Mouse (Mus musculus) liver, postnatal 0 days (tissue): ENCODE data around the gene Chrne. TPM values are rescaled to one million over a fixed set of nuclear protein-coding genes. Genes with fewer than 3 reads are reported as not detected.

Experiments
- ATAC-seq: fragments of 200-750 bp; cut with Nextera tagmentation; 2 replicates; pipeline ENCODE4 v1.8.0; 2017; ENCODE audit warnings: mild to moderate bottlenecking, moderate library complexity
- DNase-seq: peaks from one replicate; pipeline ENCODE4 v3.0.0-alpha.2; 2016
- H3K27ac ChIP-seq: fragments of 300-500 bp; sonication (generic); 2 replicates; pipeline ENCODE4 v1.5.1; 2014; ENCODE audit warnings: antibody characterized with exemption, moderate library complexity, mild to moderate bottlenecking, low read depth
- H3K27me3 ChIP-seq: fragments of 300-500 bp; sonication (generic); 2 replicates; pipeline ENCODE4 v1.6.1; 2014; ENCODE audit warnings: low read length, control low read depth, mixed read lengths; ENCODE audit not compliant: insufficient read depth
- H3K36me3 ChIP-seq: fragments of 300-500 bp; sonication (generic); replicated peaks from 2 replicates; pipeline ENCODE4 v1.6.1; 2014; ENCODE audit warnings: mild to moderate bottlenecking, control low read depth, low read length, moderate library complexity, mixed read lengths; ENCODE audit not compliant: insufficient read depth
- H3K4me1 ChIP-seq: fragments of 300-500 bp; sonication (generic); 2 replicates; pipeline ENCODE4 v1.6.1; 2014; ENCODE audit warnings: antibody characterized with exemption, mild to moderate bottlenecking, control low read depth; ENCODE audit not compliant: insufficient read depth
- H3K4me2 ChIP-seq: fragments of 300-500 bp; sonication (generic); 2 replicates; pipeline ENCODE4 v1.6.1; 2014; ENCODE audit warnings: low read depth, mild to moderate bottlenecking, low read length, moderate library complexity, mixed read lengths
- H3K4me3 ChIP-seq: fragments of 300-500 bp; sonication (generic); 2 replicates; pipeline ENCODE4 v1.5.1; 2014; ENCODE audit warnings: low read depth, low read length
- H3K9ac ChIP-seq: fragments of 300-500 bp; sonication (generic); replicated peaks from 2 replicates; pipeline ENCODE4 v1.6.1; 2014; ENCODE audit warnings: mild to moderate bottlenecking, moderate library complexity
- H3K9me3 ChIP-seq: fragments of 300-500 bp; sonication (generic); 2 replicates; pipeline ENCODE4 v1.6.1; 2016; ENCODE audit warnings: mild to moderate bottlenecking, control low read depth, low read length, mixed read lengths
- CTCF ChIP-seq: sonication (generic); IDR thresholded peaks from 2 replicates; pipeline ENCODE4 v1.5.1; 2016; ENCODE audit warnings: antibody characterized with exemption, low read depth
- EP300 ChIP-seq: IDR thresholded peaks from 2 replicates; pipeline ENCODE4 v1.6.1; 2016; ENCODE audit warnings: antibody characterized with exemption, low read depth, mild to moderate bottlenecking
- WGBS: fragments of 180-500 bp; shearing (Covaris S2); extraction: QIAGEN DNeasy Blood & Tissue Kit; methylation state at CpG from one replicate; pipeline ENCODE4 v1.1.7; 2014; ENCODE audit not compliant: insufficient replicate concordance; 5-methylcytosine and 5-hydroxymethylcytosine counted together
- polyA plus RNA-seq: library from polyadenylated mRNA; unstranded; fragments of >200 nt; fragmentation: Nextera tagmentation; extraction: Ambion mirVana; gene quantifications from 2 replicates; pipeline ENCODE4 v1.2.1, GENCODE M21; 2015

Chrne gene
- polyA plus RNA-seq, 1 experiment from 2014 or later = 0.19 TPM

- Histone ChIP-seq H3K27me3 (no peaks in the 10 kb centered on the region), H3K9ac (peak overlapping the region; percentile 100; the same call in 1 of the 2 replicates), H3K4me1 (peaks cover 31% of the 10 kb centered on the region), H3K4me2 (peak overlapping the region; percentile 96), H3K4me3 (peak overlapping the region; percentile 100), H3K36me3 (peaks cover 12% of the 10 kb centered on the region), H3K9me3 (no peaks in the 10 kb centered on the region), H3K27ac (peak overlapping the region; percentile 99)
- no peak for DNase-seq
- no peak for TF ChIP-seq EP300
- no peak for TF ChIP-seq CTCF
- ATAC-seq = no peak
- 26% methylated on average over 16 of the region's 16 CpGs for WGBS
Observed at GRCm38 (mm10) chr11:70656456-70656927, 37.5 kb upstream of the Chrne start.

- ATAC-seq (peak; percentile 16), DNase-seq (peak; percentile 68)
- Histone ChIP-seq H3K27ac (peak overlapping the region; percentile 99), H3K9me3 (no peaks in the 10 kb centered on the region), H3K4me1 (peaks cover 38% of the 10 kb centered on the region), H3K4me3 (peak overlapping the region; percentile 100), H3K27me3 (no peaks in the 10 kb centered on the region), H3K9ac (peak overlapping the region; percentile 100), H3K4me2 (peak overlapping the region; percentile 96), H3K36me3 (peaks cover 19% of the 10 kb centered on the region)
- WGBS = 2% methylated on average over 60 of the region's 61 CpGs
- TF ChIP-seq CTCF (no peak), EP300 (no peak)
Observed at GRCm38 (mm10) chr11:70655571-70656455, 36.8 kb upstream of the Chrne start.

- under 1% methylated on average over 46 of the region's 48 CpGs for WGBS
- Histone ChIP-seq H3K27me3 (no peaks in the 10 kb centered on the region), H3K36me3 (peaks cover 26% of the 10 kb centered on the region), H3K4me3 (peak overlapping the region; percentile 100), H3K9me3 (no peaks in the 10 kb centered on the region), H3K4me1 (peaks cover 45% of the 10 kb centered on the region), H3K9ac (peak overlapping the region; percentile 100), H3K4me2 (peak overlapping the region; percentile 96), H3K27ac (peak overlapping the region; percentile 99)
- ATAC-seq = peak; percentile 65
- TF ChIP-seq EP300 = peak; percentile 54
- no peak for TF ChIP-seq CTCF
- DNase-seq = peak; percentile 86
Observed at GRCm38 (mm10) chr11:70654923-70655570, 36.0 kb upstream of the Chrne start.

- H3K27ac ChIP-seq = peak within 1 kb of the TSS; percentile 99
- peak; percentile 90 for DNase-seq
- peak within 1 kb of the TSS; percentile 100 for H3K4me3 ChIP-seq
- H3K9me3 ChIP-seq = no peaks in the 10 kb centered on the region
- peaks cover 33% of the 10 kb centered on the region for H3K36me3 ChIP-seq
- H3K27me3 ChIP-seq = no peaks in the 10 kb centered on the region
- peak within 1 kb of the TSS; percentile 100 for H3K9ac ChIP-seq
- under 1% methylated on average over 54 of the region's 61 CpGs for WGBS
- peaks cover 52% of the 10 kb centered on the region for H3K4me1 ChIP-seq
- peak within 1 kb of the TSS; percentile 96 for H3K4me2 ChIP-seq
- TF ChIP-seq CTCF = no peak
- TF ChIP-seq EP300 = 0 out of 2 replicates have a peak, but pooled peaks have one; percentile 35
- peak; percentile 58 for ATAC-seq
Observed at GRCm38 (mm10) chr11:70654198-70654922, 35.3 kb upstream of the Chrne start, which contains the start of gene Pfn1. TSS of gene Pfn1 (minus strand) at chr11:70654644.

GRCm38 (mm10) chr11:70653345-70654197 is 34.6 kb upstream of the Chrne start:
- Histone ChIP-seq H3K9ac (peak overlapping the region; percentile 100), H3K27me3 (no peaks in the 10 kb centered on the region), H3K4me2 (peak overlapping the region; percentile 96), H3K4me1 (peaks cover 57% of the 10 kb centered on the region), H3K4me3 (peak overlapping the region; percentile 100), H3K9me3 (no peaks in the 10 kb centered on the region), H3K36me3 (peaks cover 38% of the 10 kb centered on the region), H3K27ac (peak overlapping the region; percentile 99)
- ATAC-seq (peak; percentile 65), DNase-seq (peak; percentile 86)
- WGBS = under 1% methylated on average over 53 of the region's 63 CpGs
- TF ChIP-seq CTCF (no peak), EP300 (no peak; the same call in 1 of the 2 replicates)
